11 mouse cellular contexts compared by ENCODE assay signal in the genomic region with DNA sequence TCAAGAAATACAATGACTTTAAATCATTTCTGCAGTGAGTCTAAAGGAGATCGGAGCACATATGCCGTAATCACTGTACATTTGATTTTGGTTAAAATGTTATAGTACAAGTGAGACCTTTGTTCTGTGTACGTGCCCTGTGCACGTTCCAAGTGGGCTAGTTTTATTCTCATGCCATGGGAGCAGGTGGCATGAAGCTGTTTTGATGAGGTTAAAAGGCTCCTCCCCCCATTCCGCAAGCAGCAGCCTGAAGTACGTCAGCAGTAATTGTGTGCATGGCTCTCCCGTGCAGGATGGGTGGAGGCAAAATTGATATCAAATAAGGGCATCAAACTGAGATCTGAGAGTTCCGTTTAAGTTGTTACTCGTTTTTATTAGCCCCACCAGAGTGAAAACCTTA. TPM values are rescaled to one million over a fixed set of nuclear protein-coding genes. Genes with fewer than 3 reads are reported as not detected.
DNase-seq lines count a peak whose midpoint lies in the region; ATAC-seq lines count a peak whose summit lies in the region.
"Had no signal": no experiment of that assay in that cellular context is flagged by ENCODE, and none has a peak within 500 bp of the region (broad histone marks: within the 10 kb centered on the region; RNA-seq: fewer than 3 reads in every experiment).

No protein-coding gene starts in this region.

- WGBS in neural tube, embryonic 11.5 days, result 57% methylated on average over 9 of the region's 9 CpGs
- 42% methylated on average over 9 of the region's 9 CpGs for WGBS in hindbrain, embryonic 12.5 days

- no peaks in the 10 kb centered on the region for H3K36me3 ChIP-seq in neural tube, embryonic 11.5 days (ENCODE audit: control insufficient read depth, insufficient read depth, low read length)
- no peaks in the 10 kb centered on the region for H3K36me3 ChIP-seq in hindbrain, embryonic 12.5 days
- H3K36me3 ChIP-seq: limb, embryonic 10.5 days had no signal

- peak; percentile 35 for DNase-seq in neural tube, embryonic 11.5 days (ENCODE audit: low spot score)
- DNase-seq in neural tube, embryonic 10.5 days (ENCODE audit: extremely low spot score, low spot score), result no peak
- DNase-seq in left cerebral cortex, postnatal 4 days, result peak; percentile 53
- DNase-seq in telencephalon, adult 2 months (ENCODE audit: low read depth, low spot score), result peak; percentile 78
- DNase-seq in c-Kit-positive CD71-positive TER-119-positive erythroid progenitor cells, embryonic 14.5 days (ENCODE audit: low spot score), result no peak
- DNase-seq in thymus, postnatal 4 days, result no peak
- DNase-seq in thymus, adult 18-20 months, result no peak
- DNase-seq: thymus, postnatal 14 days had no signal

- no peak overlapping the region for H3K4me2 ChIP-seq in neural tube, embryonic 11.5 days (ENCODE audit: low read depth)
- peak overlapping the region; percentile 46 for H3K4me2 ChIP-seq in hindbrain, embryonic 12.5 days (replicated peaks)

- H3K4me1 ChIP-seq in neural tube, embryonic 11.5 days (ENCODE audit: control insufficient read depth, insufficient read depth, low read length), result no peaks in the 10 kb centered on the region
- no peaks in the 10 kb centered on the region for H3K4me1 ChIP-seq in hindbrain, embryonic 12.5 days
- H3K4me1 ChIP-seq: limb, embryonic 10.5 days had no signal

- peak; percentile 74 for ATAC-seq in neural tube, embryonic 11.5 days (ENCODE audit: insufficient read depth, low FRiP score, low TSS enrichment)
- ATAC-seq in hindbrain, embryonic 12.5 days (ENCODE audit: low FRiP score), result peak; percentile 91

- no peaks in the 10 kb centered on the region for H3K27me3 ChIP-seq in neural tube, embryonic 11.5 days (ENCODE audit: control insufficient read depth, insufficient read depth, low read length)
- H3K27me3 ChIP-seq in hindbrain, embryonic 12.5 days, result no peaks in the 10 kb centered on the region
- H3K27me3 ChIP-seq: CH12.LX had no signal

- H3K27ac ChIP-seq in neural tube, embryonic 11.5 days (ENCODE audit: low read depth, low read length), result no peak overlapping the region
- peak overlapping the region; percentile 41 for H3K27ac ChIP-seq in hindbrain, embryonic 12.5 days
- H3K27ac ChIP-seq: limb, embryonic 10.5 days had no signal

- H3K9me3 ChIP-seq in neural tube, embryonic 11.5 days (ENCODE audit: control insufficient read depth, low read length), result no peaks in the 10 kb centered on the region
- no peaks in the 10 kb centered on the region for H3K9me3 ChIP-seq in hindbrain, embryonic 12.5 days (replicated peaks)
- H3K9me3 ChIP-seq: limb, embryonic 10.5 days had no signal

- no peak overlapping the region for H3K4me3 ChIP-seq in neural tube, embryonic 11.5 days (ENCODE audit: low read depth, low read length)
- no peak overlapping the region for H3K4me3 ChIP-seq in hindbrain, embryonic 12.5 days
- H3K4me3 ChIP-seq: limb, embryonic 10.5 days had no signal

- H3K9ac ChIP-seq in neural tube, embryonic 11.5 days (ENCODE audit: low read length), result no peak overlapping the region
- H3K9ac ChIP-seq in hindbrain, embryonic 12.5 days, result no peak overlapping the region

- intact Hi-C loops in left cerebral cortex, postnatal 4 days (cut with DNase I), result loop anchor here (10.0 kb wide), 1 partner anchor 241 kb away; no protein-coding TSS in a partner anchor

RNA-seq across cellular contexts. Expression of a gene that starts 0.5 kb away (rescaled TPM):
- 7.5 and 11.6 TPM in 2 replicates for polyA plus RNA-seq in neural tube, embryonic 11.5 days (2014; fragmentation: Nextera tagmentation; extraction: Ambion mirVana)
- 5.3 and 5.7 TPM in 2 replicates for polyA plus RNA-seq in hindbrain, embryonic 12.5 days (2016; fragmentation: Nextera tagmentation; extraction: Ambion mirVana)
- 10 to 100 TPM; 38.6 to 39.4 TPM for total RNA-seq in left cerebral cortex, postnatal 4 days (2021)
- total RNA-seq: CH12.LX had no signal
- polyA plus RNA-seq: limb, embryonic 10.5 days had no signal

Comparison
In these comparisons a context has a peak if more than half of its experiments do, and no peak if none do; other contexts are left out.
1. DNase-seq: peak in neural tube, embryonic 11.5 days (single experiment), left cerebral cortex, postnatal 4 days (single experiment) and telencephalon, adult 2 months (single experiment); none in neural tube, embryonic 10.5 days (single experiment), c-Kit-positive CD71-positive TER-119-positive erythroid progenitor cells, embryonic 14.5 days (single experiment), thymus, postnatal 4 days (single experiment) and thymus, adult 18-20 months (0 of 2).